12 mouse cellular contexts compared by ENCODE assay signal in genomic region chr5:149202941-149203340, GRCm38 (mm10). TPM values are rescaled to one million over a fixed set of nuclear protein-coding genes. Genes with fewer than 3 reads are reported as not detected.
DNase-seq lines count a peak whose midpoint lies in the region; ATAC-seq and TF ChIP-seq lines count a peak whose summit lies in the region.
"Had no signal": no experiment of that assay in that cellular context is flagged by ENCODE, and none has a peak within 500 bp of the region (broad histone marks: within the 10 kb centered on the region; RNA-seq: fewer than 3 reads in every experiment).

No protein-coding gene starts in this region.

- H3K27ac ChIP-seq in layer of hippocampus, adult 2 months = peak overlapping the region; percentile 33
- H3K27ac ChIP-seq: forebrain, embryonic 13.5 days; neural tube, embryonic 13.5 days had no signal

- H3K4me3 ChIP-seq in layer of hippocampus, adult 2 months = no peak overlapping the region
- H3K4me3 ChIP-seq: forebrain, embryonic 13.5 days; neural tube, embryonic 13.5 days had no signal

- TF ChIP-seq CTCF in layer of hippocampus, adult 2 months (conservative IDR thresholded peaks at IDR 0.05) = no peak

- intact Hi-C loops in left cerebral cortex, postnatal 10 days (cut with DNase I) = no loop called here

- ATAC-seq in megakaryocyte, adult 5-6 weeks (ENCODE audit: poor library complexity, severe bottlenecking) = peak; percentile 88
- ATAC-seq: activated CD4-positive, CD25-positive, alpha-beta regulatory T cell, adult 4 months; forebrain, embryonic 13.5 days had no signal

- DNase-seq in layer of hippocampus, adult 2 months (ENCODE audit: low spot score in 2 of 2) = no peak
- no peak for DNase-seq in layer of hippocampus, adult 9-11 months
- DNase-seq in MN1 (ENCODE audit: low spot score) = peak; percentile 59
- peak; percentile 62 for DNase-seq in adrenal gland, postnatal 14 days
- no peak for DNase-seq in left cerebral cortex, postnatal 10 days (ENCODE audit: extremely low spot score in 1 of 2, low spot score in 2 of 2)
- no peak for DNase-seq in left cerebral cortex, adult 8-10 months (ENCODE audit: low spot score in 2 of 2)
- DNase-seq: cerebellum, adult 8-10 months; lung, postnatal 14 days had no signal

RNA-seq across cellular contexts. Expression of gene Hmgb1, which starts 18.7 kb away (rescaled TPM):
- total RNA-seq in layer of hippocampus, adult 2 months (2021) = 100 to 1,000 TPM; 143 to 147 TPM
- total RNA-seq in adrenal gland, postnatal 14 days (2021) = 199 and 236 TPM in 2 replicates
- 803 and 833 TPM in 2 replicates for total RNA-seq in megakaryocyte, adult 5-6 weeks (2015)
- 665 and 708 TPM in 2 replicates for total RNA-seq in megakaryocyte, adult 5-6 weeks (2017)
- total RNA-seq in left cerebral cortex, postnatal 10 days (2021) = 100 to 1,000 TPM; 193 to 198 TPM
- 100 to 1,000 TPM; 120 to 137 (median 132) TPM for total RNA-seq in left cerebral cortex, adult 8-10 months (2022)

RNA-seq across cellular contexts. Expression of gene Uspl1, which starts 18.8 kb away (rescaled TPM):
- 10 to 100 TPM; 38.8 to 39.0 TPM for total RNA-seq in layer of hippocampus, adult 2 months (2021)
- 27.8 and 30.3 TPM in 2 replicates for total RNA-seq in adrenal gland, postnatal 14 days (2021)
- total RNA-seq in megakaryocyte, adult 5-6 weeks (2015) = 22.5 and 23.7 TPM in 2 replicates
- 21.9 and 23.8 TPM in 2 replicates for total RNA-seq in megakaryocyte, adult 5-6 weeks (2017)
- total RNA-seq in left cerebral cortex, postnatal 10 days (2021) = 10 to 100 TPM; 50.2 to 57.8 TPM
- 10 to 100 TPM; 39.9 to 45.5 (median 41.6) TPM for total RNA-seq in left cerebral cortex, adult 8-10 months (2022)

Comparison
In these comparisons a context has a peak if more than half of its experiments do, and no peak if none do; other contexts are left out.
1. DNase-seq: peak in MN1 (single experiment) and adrenal gland, postnatal 14 days (single experiment); none in layer of hippocampus, adult 2 months (0 of 2), layer of hippocampus, adult 9-11 months (single experiment), left cerebral cortex, postnatal 10 days (0 of 2) and left cerebral cortex, adult 8-10 months (0 of 2).